Mouse (Mus musculus): ENCODE measurements at regions not wholly inside any gene's neighbourhood (a gene's known extent, or its start where the extent isn't known, plus 50 kb on each side); places are given as distances from the start of the nearest gene placed in this dataset.

DNA sequence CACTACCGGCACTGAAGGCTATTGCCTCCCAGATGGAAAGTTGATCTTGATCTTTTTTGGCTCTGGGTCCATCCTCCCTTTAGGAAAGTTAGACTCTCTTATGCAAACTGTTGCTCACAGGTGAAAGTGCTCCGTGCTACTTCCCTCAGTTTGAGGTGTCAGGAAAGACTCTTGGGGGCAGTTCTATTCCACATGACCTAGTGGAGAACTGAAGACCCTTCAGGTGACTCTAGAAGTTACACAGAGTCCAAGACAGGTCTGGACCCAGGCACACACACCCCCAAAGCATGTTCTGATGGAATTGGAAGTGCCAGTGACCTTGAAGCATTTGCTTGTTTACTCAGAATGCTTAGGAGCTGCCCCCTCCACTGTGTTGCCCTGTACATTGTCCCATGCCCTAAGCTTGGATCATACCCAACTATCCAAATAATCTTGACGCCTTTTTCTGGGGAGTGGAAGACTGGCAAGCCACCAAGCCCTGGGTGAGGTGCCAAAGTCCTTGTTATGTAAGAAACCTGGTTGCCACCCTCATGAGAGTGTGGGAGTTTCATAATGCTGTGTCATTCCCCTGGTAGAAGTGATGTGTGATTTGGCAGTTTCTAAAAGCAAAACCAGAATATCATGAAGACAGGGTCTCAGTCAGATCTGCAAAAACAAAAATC, 51.1 kb upstream of the Nampt start:
- no peak overlapping the region for H3K27ac ChIP-seq (ENCODE audit: insufficient read depth, low read length)
- TF ChIP-seq CTCF (IDR thresholded peaks at IDR 0.05; ENCODE audit: extremely low read depth, insufficient read depth, low read length) (no peak), POLR2A (IDR thresholded peaks at IDR 0.05; ENCODE audit: extremely low read depth, insufficient read depth, low read length) (no peak)
- H3K4me1 ChIP-seq (ENCODE audit: control insufficient read depth, insufficient read depth, low read length): 0 out of 2 replicates have a peak, but pooled peaks cover 2% of the 10 kb centered on the region
- no peak overlapping the region for H3K4me3 ChIP-seq (ENCODE audit: insufficient read depth, low read length)

DNA sequence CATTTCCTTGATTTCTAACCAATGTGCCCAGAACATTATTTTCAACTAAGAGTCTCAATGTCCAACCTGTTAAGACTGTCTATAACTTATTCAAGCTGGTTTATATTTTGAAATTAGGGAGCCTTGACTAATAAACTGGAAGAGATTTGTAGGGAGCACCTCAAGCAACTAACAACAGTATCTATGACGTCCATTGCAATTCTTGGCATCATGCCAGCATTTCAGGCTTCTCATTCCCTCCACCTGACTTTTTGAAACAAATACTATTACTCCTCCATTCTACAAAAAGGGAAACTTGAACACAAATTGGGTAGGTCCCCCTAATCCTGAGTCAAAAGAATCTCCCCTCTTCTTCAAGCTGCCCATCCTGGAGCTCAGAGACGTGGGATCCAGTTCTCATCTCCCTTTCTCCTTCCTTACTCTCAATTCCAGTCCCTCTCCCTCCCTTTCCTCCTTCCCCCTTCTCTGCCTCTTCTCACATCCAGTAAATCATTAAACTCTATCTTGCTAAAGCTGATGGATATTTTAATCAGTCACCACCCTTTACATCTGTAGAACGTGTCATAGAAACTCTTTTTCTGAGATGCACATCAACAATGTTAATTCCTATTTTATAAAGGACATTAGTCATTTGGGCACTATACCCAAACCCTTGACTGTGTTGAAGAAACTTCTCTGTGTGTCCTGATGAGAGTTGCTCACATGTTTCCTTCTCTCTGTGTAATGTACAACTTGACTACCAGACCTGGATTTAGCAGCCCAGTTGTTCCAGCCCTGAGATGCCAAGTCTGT, 50.4 kb upstream of the Nampt start:
- Histone ChIP-seq H3K4me1 (ENCODE audit: control insufficient read depth, insufficient read depth, low read length) (0 out of 2 replicates have a peak, but pooled peaks cover 2% of the 10 kb centered on the region), H3K4me3 (ENCODE audit: insufficient read depth, low read length) (no peak overlapping the region), H3K27ac (ENCODE audit: insufficient read depth, low read length) (no peak overlapping the region)
- TF ChIP-seq CTCF (IDR thresholded peaks at IDR 0.05; ENCODE audit: extremely low read depth, insufficient read depth, low read length) (no peak), POLR2A (IDR thresholded peaks at IDR 0.05; ENCODE audit: extremely low read depth, insufficient read depth, low read length) (no peak)
